Mouse (Mus musculus) G1E (cell line): ENCODE data around the gene Rbm47. TPM values are rescaled to one million over a fixed set of nuclear protein-coding genes. Genes with fewer than 3 reads are reported as not detected.

Experiments
- ATAC-seq: 2 replicates; pipeline ENCODE4 v1.8.0; 2016; ENCODE audit warnings: mild to moderate bottlenecking; ENCODE audit not compliant: insufficient number of reproducible peaks, poor library complexity, low FRiP score, severe bottlenecking; ENCODE audit errors: extremely low read depth
- DNase-seq: peaks from one replicate; pipeline ENCODE4 v3.0.0; 2012; ENCODE audit warnings: low spot score
- H3K27me3 ChIP-seq: 2 replicates; pipeline ENCODE4 v1.6.1; 2012; ENCODE audit warnings: mild to moderate bottlenecking, low read length, inconsistent platforms; ENCODE audit not compliant: insufficient read depth
- H3K36me3 ChIP-seq: replicated peaks from 2 replicates; pipeline ENCODE3; 2012; ENCODE audit warnings: mild to moderate bottlenecking, inconsistent platforms
- H3K4me1 ChIP-seq: 2 replicates; pipeline ENCODE4 v1.6.1; 2012; ENCODE audit warnings: low read depth, low read length, inconsistent platforms, mixed read lengths; ENCODE audit not compliant: insufficient read depth
- H3K4me3 ChIP-seq: 2 replicates; pipeline ENCODE4 v1.5.1; 2012; ENCODE audit warnings: low read depth, mild to moderate bottlenecking, inconsistent platforms, low read length, moderate library complexity, mixed read lengths
- H3K9me3 ChIP-seq: replicated peaks from 2 replicates; pipeline ENCODE4 v1.6.1; 2012; ENCODE audit warnings: inconsistent platforms
- CTCF ChIP-seq: IDR thresholded peaks from 2 replicates; pipeline ENCODE4 v1.5.1; 2012; ENCODE audit warnings: low read depth, low read length, inconsistent platforms, mixed read lengths
- GATA1 ChIP-seq: IDR thresholded peaks from 2 replicates; pipeline ENCODE4 v1.6.1; 2012; ENCODE audit warnings: borderline replicate concordance, low read length, inconsistent platforms, mixed read lengths
- GATA2 ChIP-seq: IDR thresholded peaks from 2 replicates; pipeline ENCODE4 v1.6.1; 2012; ENCODE audit warnings: low read depth, low read length, inconsistent platforms, borderline replicate concordance
- POLR2AphosphoS5 ChIP-seq: IDR thresholded peaks from 2 replicates; pipeline ENCODE4 v1.6.1; 2012; ENCODE audit warnings: low read depth, low read length, inconsistent platforms; ENCODE audit not compliant: insufficient replicate concordance
- TAL1 ChIP-seq: conservative IDR thresholded peaks from 2 replicates; pipeline ENCODE4 v1.6.1; 2012; ENCODE audit warnings: low read depth, low read length, inconsistent platforms, mixed read lengths
- polyA plus RNA-seq: library from polyadenylated mRNA; stranded (reverse); fragments of >175 nt; gene quantifications from 2 replicates; pipeline ENCODE4 v1.2.3, GENCODE M21; 2012
- total RNA-seq, 2 experiments: library from RNA; stranded (forward) in 1 of 2; stranded (reverse) in 1 of 2; fragments of 200-1000 nt in 1 of 2; fragments of >200 nt in 1 of 2; fragmentation: Nextera tagmentation in 1 of 2; gene quantifications; 2 replicates each; pipeline ENCODE4 v1.2.3; 2014 to 2017

The Rbm47 gene
- total and polyA plus RNA-seq, 3 experiments = 0.05 TPM; not detected in 2

DNA sequence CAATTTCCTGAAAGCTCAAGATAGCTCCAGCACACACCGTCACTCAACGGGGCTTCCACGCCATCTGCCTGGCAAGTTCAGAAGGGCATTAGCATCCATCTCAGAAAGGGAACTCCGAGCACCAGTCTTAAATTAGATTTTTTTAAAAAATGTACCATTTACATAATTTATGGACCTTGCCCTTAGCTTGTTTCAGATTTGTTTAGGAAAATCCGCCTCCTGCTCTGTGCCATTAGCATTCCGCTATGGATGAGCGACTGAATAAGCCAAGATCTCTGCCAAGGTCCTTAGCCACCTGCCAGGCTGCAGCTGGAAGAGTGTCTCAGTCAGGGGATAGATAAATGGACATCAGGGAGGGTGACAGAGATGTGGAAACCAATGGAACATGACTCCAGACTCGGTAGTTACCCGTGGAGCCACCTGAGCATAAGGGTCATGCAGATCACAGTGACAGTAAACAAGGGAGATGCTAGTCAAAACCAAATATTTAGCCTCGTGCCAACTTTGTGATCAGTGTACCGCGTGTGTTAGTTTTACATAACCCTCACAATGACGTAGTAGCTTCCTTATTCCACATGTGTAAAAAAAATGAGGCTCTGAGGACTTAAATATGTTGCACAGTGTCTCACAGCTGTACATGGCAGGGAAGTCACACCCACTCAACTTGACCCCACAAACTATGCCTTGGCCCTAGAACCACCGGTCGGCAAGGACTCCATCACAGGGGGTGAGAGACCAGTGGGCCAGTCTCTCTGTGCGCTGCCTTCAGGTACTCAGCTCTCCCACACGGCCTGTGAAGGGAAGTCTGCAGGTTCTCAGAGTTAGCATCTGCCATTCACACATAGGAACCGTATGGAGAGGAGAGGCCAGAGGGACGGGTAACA is 110.6 kb downstream of the Rbm47 start:
- no peak for DNase-seq
- no peak for ATAC-seq

GRCm38 (mm10) chr5:66061667-66062045 is 111.3 kb downstream of the Rbm47 start:
- Histone ChIP-seq H3K27me3 (no peaks in the 10 kb centered on the region), H3K36me3 (no peaks in the 10 kb centered on the region), H3K9me3 (no peaks in the 10 kb centered on the region), H3K4me3 (no peak overlapping the region), H3K4me1 (no peaks in the 10 kb centered on the region)
- DNase-seq (no peak), ATAC-seq (no peak)
- TF ChIP-seq CTCF = no peak
- no peak for TF ChIP-seq TAL1
- no peak for TF ChIP-seq GATA1
- TF ChIP-seq GATA2 = no peak
- TF ChIP-seq POLR2AphosphoS5 = no peak

More for the DNA sequence above, 110.6 kb downstream of the Rbm47 start:
- Histone ChIP-seq H3K36me3 (no peaks in the 10 kb centered on the region), H3K9me3 (no peaks in the 10 kb centered on the region), H3K4me1 (no peaks in the 10 kb centered on the region), H3K4me3 (no peak overlapping the region), H3K27me3 (no peaks in the 10 kb centered on the region)
- no peak for TF ChIP-seq TAL1
- TF ChIP-seq GATA1 = no peak
- no peak for TF ChIP-seq CTCF
- TF ChIP-seq GATA2 = no peak
- TF ChIP-seq POLR2AphosphoS5 = no peak

GRCm38 (mm10) chr5:66058844-66059243 is 114.1 kb downstream of the Rbm47 start:
- no peak for TF ChIP-seq TAL1
- TF ChIP-seq CTCF = no peak
- TF ChIP-seq POLR2AphosphoS5 = no peak
- no peak for TF ChIP-seq GATA1
- no peak for TF ChIP-seq GATA2
- Histone ChIP-seq H3K4me1 (no peaks in the 10 kb centered on the region), H3K27me3 (no peaks in the 10 kb centered on the region), H3K4me3 (no peak overlapping the region), H3K9me3 (no peaks in the 10 kb centered on the region), H3K36me3 (no peaks in the 10 kb centered on the region)
- no peak for DNase-seq
- ATAC-seq = no peak

DNA sequence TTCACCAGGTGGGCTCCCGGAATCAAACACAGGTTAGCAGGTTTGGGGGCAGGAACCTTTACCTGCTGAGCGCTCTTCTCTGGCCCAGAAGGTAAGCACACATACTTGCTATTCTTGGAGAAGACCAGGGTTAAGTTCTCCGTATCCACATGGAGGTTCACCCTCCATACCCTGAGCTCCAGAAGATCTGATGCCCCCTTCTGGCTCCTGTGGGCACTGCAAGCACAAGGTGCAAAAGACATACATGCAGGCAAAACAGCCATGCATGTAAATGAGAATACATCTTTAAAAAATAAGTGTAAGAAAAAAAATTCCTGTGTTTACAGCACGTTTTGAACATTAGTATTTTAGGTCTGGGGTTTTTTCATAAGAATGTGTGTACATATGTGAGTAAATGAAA is 116.2 kb downstream of the Rbm47 start:
- Histone ChIP-seq H3K4me1 (no peaks in the 10 kb centered on the region), H3K9me3 (no peaks in the 10 kb centered on the region), H3K36me3 (no peaks in the 10 kb centered on the region), H3K4me3 (no peak overlapping the region), H3K27me3 (no peaks in the 10 kb centered on the region; the same call in 1 of the 2 replicates)
- no peak for DNase-seq
- TF ChIP-seq GATA1 = no peak
- TF ChIP-seq POLR2AphosphoS5 = no peak
- no peak for TF ChIP-seq GATA2
- TF ChIP-seq TAL1 = no peak
- no peak for TF ChIP-seq CTCF
- ATAC-seq = no peak

GRCm38 (mm10) chr5:66054394-66054793 is 118.5 kb downstream of the Rbm47 start:
- no peaks in the 10 kb centered on the region for H3K4me1 ChIP-seq
- no peaks in the 10 kb centered on the region for H3K9me3 ChIP-seq
- TF ChIP-seq CTCF = no peak
- TF ChIP-seq GATA2 = no peak
- no peak for TF ChIP-seq TAL1
- no peak for TF ChIP-seq POLR2AphosphoS5
- TF ChIP-seq GATA1 = no peak
- no peaks in the 10 kb centered on the region for H3K36me3 ChIP-seq
- no peak for DNase-seq
- ATAC-seq = no peak
- no peaks in the 10 kb centered on the region; the same call in 1 of the 2 replicates for H3K27me3 ChIP-seq
- H3K4me3 ChIP-seq = no peak overlapping the region

- no peak for TF ChIP-seq POLR2AphosphoS5
- Histone ChIP-seq H3K9me3 (no peaks in the 10 kb centered on the region), H3K36me3 (no peaks in the 10 kb centered on the region), H3K4me1 (no peaks in the 10 kb centered on the region), H3K4me3 (no peak overlapping the region), H3K27me3 (no peaks in the 10 kb centered on the region; the same call in 1 of the 2 replicates)
- DNase-seq (no peak), ATAC-seq (no peak)
Observed at GRCm38 (mm10) chr5:66052777-66053548, 120.0 kb downstream of the Rbm47 start.
